Mouse (Mus musculus): ENCODE results near the gene Abi3. TPM values are rescaled to one million over a fixed set of nuclear protein-coding genes. Genes with fewer than 3 reads are reported as not detected.

Gene Abi3
- polyA plus RNA-seq, 1 experiment = 0.61 TPM

DNA sequence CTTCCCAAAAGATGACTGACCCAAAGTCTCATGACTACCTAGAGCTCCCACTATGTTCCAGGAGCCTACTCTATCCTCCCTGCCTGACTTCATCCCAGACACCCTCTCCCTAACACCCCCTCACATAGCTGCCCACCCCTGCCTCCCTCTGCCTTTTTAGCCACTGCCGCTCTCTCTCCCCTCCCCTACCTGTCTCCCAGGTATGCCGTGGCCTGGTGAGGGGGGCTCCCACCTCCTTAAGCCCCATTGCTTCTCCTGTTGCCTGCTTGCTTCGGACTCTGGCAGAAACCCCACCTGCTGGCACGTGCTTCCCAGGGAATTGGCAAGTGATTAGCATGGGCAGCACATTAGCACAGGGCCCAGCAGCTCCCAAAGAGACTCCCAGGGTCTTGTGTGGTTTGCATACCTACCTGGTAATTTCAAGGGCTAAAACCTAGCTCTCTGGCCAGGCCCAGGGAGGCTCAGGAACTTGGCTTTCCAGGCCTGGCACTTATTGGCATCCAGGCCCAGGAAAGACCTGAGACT is 12.7 kb downstream of the Abi3 start:
- Histone ChIP-seq H3K36me3 (ENCODE audit: control insufficient read depth) (peaks cover 57% of the 10 kb centered on the region), H3K27me3 (ENCODE audit: control insufficient read depth) (peaks cover 84% of the 10 kb centered on the region), H3K4me3 (replicated peaks) (no peak overlapping the region), H3K4me1 (ENCODE audit: control insufficient read depth) (peaks cover 88% of the 10 kb centered on the region), H3K9me3 (ENCODE audit: control insufficient read depth, low read length) (peaks cover 26% of the 10 kb centered on the region)
- TF ChIP-seq GATA1 (IDR thresholded peaks at IDR 0.05; ENCODE audit: low read length) (no peak), TAL1 (IDR thresholded peaks at IDR 0.05; ENCODE audit: low read length) (no peak)

DNA sequence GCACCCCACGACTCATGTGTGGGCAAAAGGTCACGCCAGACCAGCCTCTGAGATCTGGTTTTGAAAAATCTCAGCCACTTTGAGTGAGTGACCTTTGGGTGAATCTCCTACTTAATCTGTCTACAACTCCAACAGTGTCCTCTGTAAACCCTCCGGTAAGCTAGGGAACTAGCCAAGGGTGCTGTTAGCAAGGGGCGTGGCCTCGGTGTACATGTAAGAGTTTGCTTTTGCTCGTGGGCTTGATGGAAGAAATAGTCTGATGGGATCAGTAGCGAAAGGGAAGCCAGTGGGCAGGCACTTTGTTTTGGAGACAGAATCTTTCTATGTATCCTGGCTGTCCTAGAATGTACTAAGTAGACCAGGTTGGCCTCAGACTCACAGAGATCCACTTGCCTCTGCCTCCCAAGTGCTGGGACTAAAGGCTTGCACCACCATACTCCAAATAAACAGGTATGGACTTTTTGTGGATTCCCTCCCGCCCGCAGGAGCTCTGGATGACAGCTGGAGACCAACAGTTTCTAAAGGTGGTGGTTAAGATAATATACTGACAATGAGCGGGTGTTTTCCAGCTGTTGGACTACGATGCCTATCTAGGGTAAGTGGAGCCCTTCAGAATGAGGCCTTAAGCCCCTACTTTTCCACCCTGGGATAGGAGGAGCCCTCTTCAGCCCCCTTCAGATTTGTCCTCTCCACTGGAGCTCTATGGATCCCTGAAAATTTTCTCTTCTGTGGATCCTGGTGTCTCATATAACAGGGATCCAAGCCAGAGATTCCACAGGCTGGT is 13.9 kb downstream of the Abi3 start:
- TF ChIP-seq TAL1 (IDR thresholded peaks at IDR 0.05; ENCODE audit: low read length) (no peak), GATA1 (IDR thresholded peaks at IDR 0.05; ENCODE audit: low read length) (no peak)
- Histone ChIP-seq H3K27me3 (ENCODE audit: control insufficient read depth) (peaks cover 73% of the 10 kb centered on the region), H3K4me1 (ENCODE audit: control insufficient read depth) (peaks cover 86% of the 10 kb centered on the region), H3K36me3 (ENCODE audit: control insufficient read depth) (peaks cover 57% of the 10 kb centered on the region), H3K4me3 (replicated peaks) (peak overlapping the region; percentile 61), H3K9me3 (ENCODE audit: control insufficient read depth, low read length) (peaks cover 26% of the 10 kb centered on the region)

GRCm38 (mm10) chr11:95827464-95828085 is 14.7 kb downstream of the Abi3 start:
- H3K9me3 ChIP-seq (ENCODE audit: control insufficient read depth, low read length) = peaks cover 26% of the 10 kb centered on the region
- no peak for TF ChIP-seq GATA1 (IDR thresholded peaks at IDR 0.05; ENCODE audit: low read length)
- TF ChIP-seq TAL1 (IDR thresholded peaks at IDR 0.05; ENCODE audit: low read length) = no peak
- H3K4me3 ChIP-seq (replicated peaks) = peak overlapping the region; percentile 61
- peaks cover 91% of the 10 kb centered on the region for H3K4me1 ChIP-seq (ENCODE audit: control insufficient read depth)
- H3K27me3 ChIP-seq (ENCODE audit: control insufficient read depth) = peaks cover 65% of the 10 kb centered on the region
- peaks cover 50% of the 10 kb centered on the region for H3K36me3 ChIP-seq (ENCODE audit: control insufficient read depth)

- Histone ChIP-seq H3K4me3 (replicated peaks) (peak overlapping the region; percentile 61), H3K4me1 (ENCODE audit: control insufficient read depth) (peaks cover 88% of the 10 kb centered on the region), H3K27me3 (ENCODE audit: control insufficient read depth) (peaks cover 60% of the 10 kb centered on the region), H3K36me3 (ENCODE audit: control insufficient read depth) (peaks cover 45% of the 10 kb centered on the region), H3K9me3 (ENCODE audit: control insufficient read depth, low read length) (peaks cover 26% of the 10 kb centered on the region)
- TF ChIP-seq TAL1 (IDR thresholded peaks at IDR 0.05; ENCODE audit: low read length) (no peak), GATA1 (IDR thresholded peaks at IDR 0.05; ENCODE audit: low read length) (no peak)
Observed at GRCm38 (mm10) chr11:95827168-95827447, 15.2 kb downstream of the Abi3 start.

DNA sequence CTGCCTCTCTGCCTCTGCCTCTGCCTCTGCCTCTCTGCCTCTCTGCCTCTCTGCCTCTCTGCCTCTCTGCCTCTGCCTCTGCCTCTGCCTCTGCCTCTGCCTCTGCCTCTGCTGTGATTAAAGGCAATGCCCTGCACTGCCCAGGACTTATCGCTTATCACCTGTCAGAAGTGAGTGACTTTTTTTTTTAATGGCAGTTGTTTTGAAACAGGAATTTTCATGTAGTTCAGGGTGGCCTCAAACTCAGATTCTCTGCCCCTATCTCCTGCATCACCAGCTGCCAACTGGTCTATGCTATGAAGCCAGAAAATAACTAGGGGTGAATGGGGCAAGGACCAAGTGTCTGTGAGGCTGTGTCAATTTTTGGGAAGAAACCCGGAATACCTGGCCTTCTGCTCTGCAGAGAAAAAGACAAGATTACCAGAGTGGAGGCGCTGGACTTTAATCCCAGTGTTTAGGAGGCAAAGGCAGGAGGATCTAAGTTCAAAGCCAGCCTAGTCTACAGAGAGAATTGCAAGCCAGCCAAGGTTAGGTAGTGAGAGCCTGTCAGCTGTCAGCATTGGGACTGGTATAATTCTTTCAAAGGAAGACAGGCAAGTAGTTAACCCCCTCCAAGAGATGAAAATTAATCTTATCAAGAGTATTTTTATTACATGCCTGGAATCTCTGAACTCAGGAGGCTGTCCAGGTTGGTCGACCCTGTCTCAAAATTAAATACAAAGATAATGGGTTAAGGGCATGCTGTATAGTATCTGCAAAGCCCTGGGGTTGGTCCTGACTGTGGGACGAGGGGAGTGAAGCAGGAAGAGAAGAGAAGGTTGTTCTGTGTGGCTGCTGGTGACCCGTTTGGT is 15.7 kb downstream of the Abi3 start:
- Histone ChIP-seq H3K4me3 (replicated peaks) (peak overlapping the region; percentile 61), H3K27me3 (ENCODE audit: control insufficient read depth) (peaks cover 55% of the 10 kb centered on the region), H3K9me3 (ENCODE audit: control insufficient read depth, low read length) (peaks cover 25% of the 10 kb centered on the region), H3K4me1 (ENCODE audit: control insufficient read depth) (peaks cover 90% of the 10 kb centered on the region), H3K36me3 (ENCODE audit: control insufficient read depth) (peaks cover 42% of the 10 kb centered on the region)
- TF ChIP-seq GATA1 (IDR thresholded peaks at IDR 0.05; ENCODE audit: low read length) (no peak), TAL1 (IDR thresholded peaks at IDR 0.05; ENCODE audit: low read length) (no peak)

- peaks cover 16% of the 10 kb centered on the region for H3K9me3 ChIP-seq (ENCODE audit: control insufficient read depth, low read length)
- peak overlapping the region; percentile 100 for H3K4me3 ChIP-seq (replicated peaks)
- H3K4me1 ChIP-seq (ENCODE audit: control insufficient read depth) = peaks cover 90% of the 10 kb centered on the region
- TF ChIP-seq GATA1 (IDR thresholded peaks at IDR 0.05; ENCODE audit: low read length) = no peak
- peaks cover 46% of the 10 kb centered on the region for H3K27me3 ChIP-seq (ENCODE audit: control insufficient read depth)
- H3K36me3 ChIP-seq (ENCODE audit: control insufficient read depth) = peaks cover 32% of the 10 kb centered on the region
Observed at GRCm38 (mm10) chr11:95825625-95826024, 16.7 kb downstream of the Abi3 start.

GRCm38 (mm10) chr11:95824877-95825243 is 17.4 kb downstream of the Abi3 start:
- TF ChIP-seq TAL1 (IDR thresholded peaks at IDR 0.05; ENCODE audit: low read length) (no peak), GATA1 (IDR thresholded peaks at IDR 0.05; ENCODE audit: low read length) (no peak)
- Histone ChIP-seq H3K4me3 (replicated peaks) (peak overlapping the region; percentile 100), H3K4me1 (ENCODE audit: control insufficient read depth) (peaks cover 89% of the 10 kb centered on the region), H3K27me3 (ENCODE audit: control insufficient read depth) (peaks cover 38% of the 10 kb centered on the region), H3K9me3 (ENCODE audit: control insufficient read depth, low read length) (peaks cover 8% of the 10 kb centered on the region), H3K36me3 (ENCODE audit: control insufficient read depth) (peaks cover 25% of the 10 kb centered on the region)

DNA sequence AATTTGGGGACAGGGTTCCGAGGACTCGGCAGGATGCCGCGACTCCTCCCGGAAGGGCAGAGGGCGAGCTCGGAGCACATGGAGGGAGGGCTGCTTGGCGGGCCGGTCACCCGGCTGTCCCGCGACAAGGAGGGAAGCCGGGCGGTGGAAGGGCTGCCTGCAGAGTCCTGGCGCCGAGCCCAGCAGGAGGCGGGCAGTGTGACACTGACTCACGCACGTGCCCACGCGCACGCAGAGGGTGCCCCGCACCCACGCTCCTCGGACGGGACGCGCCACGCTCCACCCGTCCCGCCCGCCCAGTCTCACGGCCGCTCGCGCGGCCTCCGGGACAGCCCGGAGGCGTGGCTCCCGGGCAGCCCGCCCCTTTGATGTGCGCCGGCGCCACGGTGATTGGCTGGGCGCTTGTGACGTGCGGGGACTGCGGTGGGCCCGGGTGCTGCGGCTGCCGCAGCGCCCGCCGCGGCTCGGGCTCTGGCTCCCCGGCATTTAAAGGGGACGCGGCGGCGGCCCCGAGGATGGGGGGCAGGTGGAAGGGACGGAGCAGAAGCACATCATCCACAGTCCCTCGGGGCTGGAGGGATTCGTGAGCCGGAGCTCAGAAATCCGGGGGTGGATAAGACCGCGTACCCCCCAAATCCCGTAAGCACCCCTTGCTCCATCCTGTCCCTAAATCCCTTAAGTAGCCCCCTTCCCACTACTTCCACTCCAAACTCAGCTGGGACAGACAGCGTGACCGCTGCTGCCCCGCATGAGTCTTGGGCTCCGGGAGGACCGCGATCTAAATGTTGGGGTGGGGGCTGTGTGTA is 18.0 kb downstream of the Abi3 start, which contains the start of gene Phospho1:
Phospho1 (plus strand) TSS at position 429 of the 806 bp plus-strand sequence.
- TF ChIP-seq TAL1 (IDR thresholded peaks at IDR 0.05; ENCODE audit: low read length) (no peak), GATA1 (IDR thresholded peaks at IDR 0.05; ENCODE audit: low read length) (no peak)
- Histone ChIP-seq H3K9me3 (ENCODE audit: control insufficient read depth, low read length) (peaks cover 3% of the 10 kb centered on the region; the same call in 1 of the 2 replicates), H3K4me3 (replicated peaks) (peak within 1 kb of the TSS; percentile 100), H3K4me1 (ENCODE audit: control insufficient read depth) (peaks cover 87% of the 10 kb centered on the region), H3K27me3 (ENCODE audit: control insufficient read depth) (peaks cover 32% of the 10 kb centered on the region), H3K36me3 (ENCODE audit: control insufficient read depth) (peaks cover 19% of the 10 kb centered on the region)
